Mouse (Mus musculus) liver, adult 2 months (tissue): ENCODE data around the gene Fam92b.

Experiments
- CTCF ChIP-seq: fragments of 200-500 bp; IDR thresholded peaks from 2 replicates; pipeline ENCODE4 v1.5.1; 2011; ENCODE audit warnings: low read depth, low read length, control low read depth
- POLR2A ChIP-seq: fragments of 200-500 bp; IDR thresholded peaks from 2 replicates; pipeline ENCODE4 v1.6.1; 2011; ENCODE audit warnings: low read length, control low read depth; ENCODE audit not compliant: insufficient read depth; ENCODE audit errors: extremely low read depth

GRCm38 (mm10) chr8:120202546-120202945 is 25.3 kb upstream of the Fam92b start:
- no peak for TF ChIP-seq CTCF
- no peak for TF ChIP-seq POLR2A
